Mouse (Mus musculus) spleen, postnatal 14 days (tissue): ENCODE measurements around the gene Tmtc1.
A peak's percentile ranks its signal among the peaks of the same experiment; 100 is the strongest.

Experiments used
- DNase-seq, 2 experiments: peaks; one replicate each; pipeline ENCODE4 v3.0.0; 2021 to 2022; ENCODE audit warnings: low spot score in 2 of 2

Tmtc1 gene

DNA sequence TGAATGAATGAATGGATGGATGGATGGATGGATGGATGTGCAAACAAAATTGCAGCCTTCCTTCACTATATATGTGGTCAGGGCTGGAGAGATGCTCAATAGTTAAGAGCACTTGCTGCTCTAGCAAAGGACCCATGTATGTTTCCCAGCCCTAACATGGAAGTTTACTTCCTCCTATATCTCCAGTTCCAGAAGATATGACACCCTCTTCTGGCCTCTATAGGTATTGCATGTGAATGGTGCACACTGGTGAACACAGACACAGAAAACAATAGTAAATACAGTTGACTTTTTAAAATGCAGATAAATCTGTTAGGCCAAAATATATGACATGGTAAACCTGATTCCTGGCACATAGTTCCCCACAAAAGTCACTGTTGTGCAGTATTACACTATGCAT lies 73.0 kb downstream of the Tmtc1 start:
- no peak for DNase-seq

DNA sequence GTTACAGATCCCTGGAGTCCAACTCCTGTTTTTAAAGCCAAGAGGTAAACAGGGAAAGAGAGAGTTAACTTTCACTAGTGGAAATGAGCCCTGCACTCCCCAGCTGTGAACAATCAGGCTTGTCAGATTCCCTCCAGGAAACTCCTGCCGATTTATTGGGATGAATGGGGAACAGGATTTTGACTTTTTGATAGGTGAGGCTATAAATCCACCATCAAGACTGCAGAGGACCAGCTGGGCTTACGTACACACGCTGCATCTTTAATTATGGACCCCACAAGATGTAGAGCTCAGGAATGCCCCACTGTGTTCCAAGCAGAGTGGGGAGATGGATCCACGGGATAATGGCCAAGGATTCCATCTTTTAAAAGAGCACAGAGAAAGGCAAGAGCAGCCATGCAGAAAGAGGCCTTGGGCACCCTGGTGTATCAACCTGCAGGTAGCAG lies 77.1 kb downstream of the Tmtc1 start:
- DNase-seq = no peak

DNA sequence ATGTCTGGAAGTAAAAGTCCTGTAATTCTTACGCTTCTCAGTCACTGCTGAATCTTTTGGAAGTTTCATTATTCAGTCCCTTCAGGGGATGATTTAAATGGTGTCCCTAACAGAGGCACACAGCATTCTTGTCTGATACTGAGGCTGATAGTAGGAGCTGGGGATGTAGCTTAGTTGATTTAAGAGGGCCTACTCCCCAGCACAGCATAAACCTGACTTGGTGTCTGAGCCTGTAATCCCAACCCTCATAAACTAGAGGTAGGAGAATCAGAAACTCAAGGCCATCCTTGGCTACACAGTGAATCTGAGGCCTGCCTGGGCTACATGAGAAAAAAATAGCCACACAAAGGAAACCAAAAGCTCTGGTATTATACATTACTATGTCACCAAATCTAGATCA lies 77.6 kb downstream of the Tmtc1 start:
- no peak for DNase-seq

DNA sequence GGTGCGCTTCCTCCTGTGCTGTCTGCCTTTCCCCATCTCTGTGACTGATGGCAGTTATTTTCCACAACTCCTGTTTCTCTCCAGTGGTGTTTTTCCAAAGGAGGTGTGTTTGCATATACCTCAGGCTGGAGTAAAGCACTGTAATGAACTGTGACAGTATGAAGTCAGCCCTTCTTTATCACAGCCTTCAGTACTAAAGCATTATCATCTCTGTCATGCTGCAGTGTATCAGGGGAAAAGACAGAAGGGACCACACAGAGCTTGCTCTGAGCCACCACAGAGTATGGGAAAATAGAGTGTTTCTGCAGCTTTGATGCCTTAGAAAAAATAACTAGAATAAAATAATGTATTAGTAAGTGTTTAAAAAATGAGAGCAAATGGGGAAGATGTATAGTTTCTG lies 81.0 kb downstream of the Tmtc1 start:
- no peak for DNase-seq

DNA sequence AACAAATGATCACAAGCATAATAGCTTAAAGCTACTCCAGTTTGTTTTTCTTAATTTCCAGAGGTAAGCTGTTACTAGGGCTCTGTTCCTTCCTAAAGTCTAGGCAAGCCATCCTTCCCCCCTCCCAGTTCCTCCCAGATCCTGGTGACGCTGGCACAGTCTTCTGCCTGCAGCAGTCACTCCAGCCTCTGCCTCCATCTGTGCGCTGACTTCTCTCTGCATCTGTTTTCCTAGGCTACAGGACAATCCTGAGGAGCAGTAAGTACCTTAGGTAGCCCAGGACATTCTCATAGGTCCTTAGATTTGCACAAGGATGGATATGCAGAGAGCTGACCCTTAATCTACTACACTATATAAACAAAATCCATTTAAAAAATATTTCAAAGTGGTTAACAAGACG lies 81.7 kb downstream of the Tmtc1 start:
- DNase-seq = no peak

DNA sequence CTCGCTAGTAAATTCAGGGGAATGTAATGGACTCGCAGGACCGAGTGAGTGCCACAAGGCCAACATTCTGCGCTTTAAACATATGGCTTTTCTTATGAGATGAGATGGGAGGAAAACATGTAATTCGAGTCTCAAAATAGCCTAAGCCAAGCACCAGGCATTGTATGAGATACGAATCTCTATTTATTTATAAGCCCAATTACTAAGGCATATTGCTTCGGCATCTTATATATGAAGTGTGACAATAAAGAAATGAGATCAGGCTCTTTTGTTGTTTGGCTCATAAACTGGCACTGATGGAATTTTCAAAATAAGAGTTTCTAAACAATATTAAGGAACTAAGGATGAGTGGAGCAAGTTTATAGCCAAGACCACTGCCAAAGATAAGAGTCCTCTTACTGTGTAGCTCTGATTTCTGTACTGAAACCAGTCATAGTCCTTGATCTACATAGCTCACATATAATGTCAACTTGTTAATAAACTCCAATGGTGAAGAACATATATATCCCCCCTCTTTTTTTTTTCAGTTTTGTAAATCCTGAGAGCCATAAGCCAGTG lies 84.8 kb downstream of the Tmtc1 start:
- DNase-seq = no peak

DNA sequence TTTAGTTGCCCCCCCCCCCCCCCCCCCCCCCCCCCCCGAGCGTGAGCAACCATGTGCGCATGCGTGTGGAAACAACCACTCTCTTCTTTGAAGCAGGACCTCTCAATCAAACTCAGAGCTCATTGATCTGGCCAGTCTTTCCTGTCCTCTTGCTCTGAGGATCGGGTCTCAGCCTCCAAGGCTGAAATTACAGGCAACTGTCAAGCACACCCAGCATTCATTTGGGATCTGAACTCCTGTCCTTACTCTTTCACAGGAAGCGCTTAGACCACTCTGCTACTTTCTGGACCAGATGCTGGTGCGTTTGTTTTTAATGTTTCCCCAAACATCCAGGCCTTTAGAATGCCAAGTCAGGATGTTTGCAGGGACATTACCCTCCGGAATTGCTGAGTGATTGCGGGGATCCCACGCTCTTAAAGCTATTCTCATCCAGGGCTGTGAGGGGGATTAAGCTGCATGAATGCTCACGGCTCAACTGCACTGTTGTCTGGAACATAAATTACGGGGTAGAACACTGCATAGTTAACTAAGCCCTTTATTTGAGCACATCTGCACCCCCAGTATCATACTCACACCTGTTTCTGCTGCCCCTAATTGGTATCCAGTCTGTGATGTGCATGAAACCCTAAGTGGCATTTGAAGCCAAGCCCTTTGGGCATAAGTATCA lies 85.5 kb downstream of the Tmtc1 start:
- no peak for DNase-seq

DNA sequence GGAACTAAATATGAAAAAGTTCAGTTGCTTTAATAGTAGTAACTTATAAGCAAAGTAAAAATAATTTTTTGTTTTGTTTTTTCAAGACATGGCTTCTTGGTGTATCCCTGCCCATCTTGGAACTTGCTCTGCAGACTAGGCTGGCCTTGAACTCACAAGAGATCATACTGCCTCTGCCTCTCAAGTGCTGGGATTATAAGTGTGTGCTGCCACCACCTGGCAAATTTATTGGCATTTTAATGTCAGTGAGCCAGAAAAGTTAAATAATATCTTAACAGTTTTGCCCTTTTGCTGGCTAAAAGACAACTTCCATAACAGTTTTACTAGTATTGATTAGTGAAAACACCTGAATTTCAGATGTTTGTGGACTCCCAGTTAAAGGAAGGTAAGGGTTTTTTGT lies 88.0 kb downstream of the Tmtc1 start:
- no peak for DNase-seq

DNA sequence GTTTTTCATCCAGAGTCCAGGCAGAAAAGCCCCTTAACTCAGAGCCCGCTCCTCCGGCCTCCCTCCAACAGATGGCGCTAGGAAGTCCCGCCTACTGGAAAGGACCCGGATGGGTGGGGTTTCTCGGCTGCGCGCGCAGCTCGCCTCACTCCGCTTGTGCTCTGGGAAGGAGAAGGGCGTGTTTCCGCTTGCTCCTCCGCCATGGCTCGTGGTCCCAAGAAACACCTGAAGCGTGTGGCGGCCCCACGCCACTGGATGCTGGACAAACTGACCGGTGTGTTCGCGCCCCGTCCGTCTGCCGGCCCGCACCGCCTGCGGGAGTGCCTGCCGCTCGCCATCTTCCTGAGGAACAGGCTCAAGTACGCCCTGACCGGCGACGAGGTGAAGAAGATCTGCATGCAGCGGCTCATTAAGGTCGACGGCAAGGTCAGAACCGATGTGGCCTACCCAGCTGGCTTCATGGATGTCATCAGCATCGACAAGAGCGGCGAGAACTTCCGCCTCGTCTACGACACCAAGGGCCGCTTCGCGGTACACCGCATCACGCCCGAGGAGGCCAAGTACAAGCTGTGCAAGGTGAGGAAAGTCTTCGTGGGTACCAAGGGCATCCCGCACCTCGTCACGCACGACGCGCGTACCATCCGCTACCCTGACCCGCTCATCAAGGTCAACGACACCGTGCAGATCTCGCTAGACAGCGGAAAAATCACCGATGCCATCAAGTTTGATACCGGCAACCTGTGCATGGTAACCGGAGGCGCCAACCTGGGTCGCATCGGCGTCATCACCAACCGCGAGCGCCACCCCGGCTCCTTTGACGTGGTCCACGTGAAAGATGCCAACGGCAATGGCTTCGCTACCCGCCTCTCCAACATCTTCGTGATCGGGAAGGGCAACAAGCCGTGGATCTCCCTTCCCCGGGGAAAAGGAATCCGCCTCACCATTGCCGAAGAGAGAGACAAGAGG lies 89.4 kb downstream of the Tmtc1 start:
- DNase-seq = peak; percentile 16 to 18

DNA sequence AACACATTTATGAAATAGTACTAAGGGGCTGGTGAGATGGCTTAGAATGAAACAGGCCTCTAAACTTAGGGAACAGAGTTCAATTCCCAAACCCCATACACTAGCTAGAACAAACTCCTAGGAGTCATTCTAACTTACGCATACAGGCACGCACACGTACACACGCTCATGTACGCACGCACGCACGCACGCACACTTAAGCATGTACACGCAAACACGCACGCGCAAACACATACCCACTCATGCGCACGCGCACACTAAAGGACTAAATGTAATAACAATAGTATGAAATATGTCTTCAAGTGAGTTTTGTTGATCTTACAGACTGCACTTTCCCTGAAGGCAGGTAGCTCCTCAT lies 90.1 kb downstream of the Tmtc1 start:
- DNase-seq = no peak

DNA sequence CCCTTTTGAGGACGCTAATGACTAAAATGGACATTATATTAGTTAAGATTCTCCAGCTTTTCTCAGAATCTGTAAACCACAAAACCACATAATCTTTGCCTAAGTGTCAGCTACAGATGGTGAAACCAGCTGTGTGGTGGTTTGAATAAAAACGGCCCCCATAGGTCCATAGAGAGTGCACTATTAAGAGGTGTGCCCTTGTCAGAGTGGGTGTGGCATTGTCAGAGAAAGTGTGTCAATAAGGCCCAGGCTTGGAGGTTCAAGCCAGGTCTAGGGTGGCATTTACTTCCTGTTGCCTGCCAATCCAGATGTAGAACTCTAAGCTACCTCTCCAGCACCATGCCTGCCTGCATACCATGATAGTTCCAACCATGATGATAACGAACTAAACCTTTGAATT lies 99.2 kb downstream of the Tmtc1 start:
- DNase-seq = no peak

DNA sequence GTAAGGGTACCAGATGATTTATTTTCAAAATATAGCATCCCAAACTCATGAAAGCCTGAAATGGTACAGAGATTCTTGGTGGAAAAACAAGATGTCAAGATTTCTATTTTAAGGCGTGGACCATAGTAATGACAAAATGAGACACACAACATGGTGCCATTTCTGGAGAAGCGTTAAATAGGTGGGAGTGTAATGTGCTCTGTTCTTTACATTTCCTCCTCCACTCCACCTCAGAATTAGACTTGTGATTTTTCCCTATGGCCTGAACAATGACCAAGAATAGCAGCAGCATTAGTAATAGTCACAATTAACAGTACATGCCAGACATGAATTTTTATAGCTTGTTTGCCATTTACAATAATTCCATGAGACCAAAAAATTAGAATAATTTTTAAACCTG lies 102.0 kb downstream of the Tmtc1 start:
- DNase-seq = no peak

DNA sequence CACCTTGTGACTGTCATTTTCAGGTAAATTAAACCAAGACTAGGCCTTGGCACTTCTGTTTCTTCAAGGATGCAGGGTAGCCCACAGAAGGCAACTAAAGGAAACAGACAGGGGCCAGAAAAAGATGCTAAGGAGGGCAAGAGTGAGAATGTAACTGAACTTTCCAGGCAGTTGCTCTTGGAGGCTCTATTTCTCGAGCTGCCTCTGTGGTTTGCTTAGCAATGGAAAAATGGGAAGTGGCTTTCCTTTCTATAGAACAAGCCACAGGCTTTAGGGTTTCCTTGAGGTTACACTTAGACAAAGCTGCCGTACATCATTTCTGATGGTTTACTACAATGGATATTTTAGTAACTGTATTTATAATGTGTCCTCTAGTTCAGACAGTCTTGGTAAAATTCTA lies 102.4 kb downstream of the Tmtc1 start:
- DNase-seq = no peak

DNA sequence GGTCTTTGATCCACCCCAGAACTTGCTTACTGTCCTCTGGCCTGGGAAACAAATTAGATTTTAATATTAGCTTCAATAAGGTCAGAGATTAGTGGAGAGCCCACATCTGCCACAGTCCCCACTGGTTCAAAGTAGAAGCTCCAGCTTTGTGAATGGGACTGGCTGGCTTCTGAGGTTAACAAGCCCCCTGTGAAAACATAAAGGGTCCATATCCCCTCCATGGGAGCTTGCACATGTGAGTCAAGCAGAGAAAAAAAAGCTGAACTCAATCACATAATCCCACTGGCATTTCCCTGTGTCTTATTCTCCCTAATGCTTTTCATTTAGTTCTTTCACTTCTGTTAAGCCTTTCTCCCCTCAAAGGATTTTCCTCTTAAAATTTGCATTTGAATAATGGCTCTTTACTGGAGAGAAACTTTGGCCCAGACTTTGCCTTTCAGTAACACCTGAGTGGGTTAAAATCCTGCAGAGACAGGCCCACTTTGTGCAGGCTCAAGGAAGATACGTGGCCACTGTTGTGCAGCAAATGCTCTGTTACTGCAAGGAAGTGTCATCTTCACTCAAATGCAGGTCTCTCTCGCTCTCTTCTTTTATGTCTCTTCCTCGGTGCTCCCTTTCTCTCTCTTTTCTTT lies 105.7 kb downstream of the Tmtc1 start:
- no peak for DNase-seq

DNA sequence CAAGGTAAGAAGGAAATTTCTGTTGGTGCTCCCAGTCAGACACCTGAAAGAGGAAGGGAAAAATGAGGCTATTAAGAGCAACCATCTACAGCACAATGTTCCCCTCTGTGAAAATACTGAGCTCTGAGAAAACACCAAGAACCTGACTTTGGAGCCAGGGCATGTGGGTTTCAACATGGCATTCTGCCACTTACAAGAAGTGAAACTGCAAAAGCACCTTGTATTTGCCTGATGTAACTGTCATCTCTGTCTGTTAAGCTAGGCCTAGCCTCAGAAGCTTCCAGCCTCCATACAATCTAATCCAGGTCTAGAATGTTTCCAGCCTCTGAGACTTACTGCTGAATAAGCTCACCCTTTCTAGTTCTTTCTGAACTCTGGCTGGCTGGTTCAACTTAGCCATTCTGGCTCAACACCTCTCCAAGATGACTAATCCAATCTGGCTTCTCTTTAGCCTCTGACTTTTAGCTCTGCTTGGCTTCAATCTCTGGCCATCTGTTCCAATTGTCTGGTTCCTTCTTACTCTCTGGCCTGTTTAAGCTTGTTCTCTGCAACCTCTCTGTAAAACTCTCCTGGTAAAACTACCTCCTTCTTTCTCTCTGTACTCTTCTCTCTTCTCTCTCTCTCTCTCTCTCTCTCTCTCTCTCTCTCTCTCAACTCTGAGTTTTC lies 107.8 kb downstream of the Tmtc1 start:
- no peak for DNase-seq

DNA sequence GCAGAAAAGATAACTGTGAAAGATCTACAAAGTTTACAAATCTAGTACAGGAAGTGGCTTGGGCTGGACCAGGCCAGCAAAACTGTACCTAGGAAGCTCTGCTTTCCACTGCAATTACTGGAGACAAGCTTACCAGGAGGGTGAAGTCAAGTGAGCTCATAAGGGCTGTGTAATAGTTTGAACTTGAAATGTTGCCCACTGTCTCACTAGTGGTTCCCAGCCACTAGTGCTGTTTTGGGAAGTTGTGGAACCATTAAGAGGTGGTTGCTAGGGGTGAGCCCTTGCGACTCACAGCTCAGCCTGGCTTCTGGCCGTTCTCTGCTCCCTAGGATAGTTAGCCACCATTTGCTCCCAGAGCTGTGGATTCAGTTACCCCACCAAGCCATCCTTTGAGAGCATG lies 112.3 kb downstream of the Tmtc1 start:
- DNase-seq = no peak

DNA sequence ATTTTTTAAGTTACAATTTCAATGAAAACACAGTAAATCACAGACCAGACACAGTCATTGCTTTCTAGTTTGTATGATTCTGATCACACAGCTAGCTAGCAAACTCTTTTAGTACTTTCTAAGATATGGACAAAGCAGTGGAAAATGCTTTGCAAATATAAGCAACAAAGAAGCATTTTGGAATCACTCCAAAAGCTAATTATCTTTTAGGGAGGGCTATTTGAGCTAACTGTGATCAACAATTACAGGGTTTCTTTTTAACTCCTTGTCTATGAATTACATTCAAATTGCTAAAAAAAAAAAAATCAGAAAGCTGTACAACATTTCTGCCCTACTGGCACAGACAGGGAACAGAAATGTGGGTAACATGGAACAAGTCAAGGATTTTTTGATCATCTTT lies 114.2 kb downstream of the Tmtc1 start:
- no peak for DNase-seq

DNA sequence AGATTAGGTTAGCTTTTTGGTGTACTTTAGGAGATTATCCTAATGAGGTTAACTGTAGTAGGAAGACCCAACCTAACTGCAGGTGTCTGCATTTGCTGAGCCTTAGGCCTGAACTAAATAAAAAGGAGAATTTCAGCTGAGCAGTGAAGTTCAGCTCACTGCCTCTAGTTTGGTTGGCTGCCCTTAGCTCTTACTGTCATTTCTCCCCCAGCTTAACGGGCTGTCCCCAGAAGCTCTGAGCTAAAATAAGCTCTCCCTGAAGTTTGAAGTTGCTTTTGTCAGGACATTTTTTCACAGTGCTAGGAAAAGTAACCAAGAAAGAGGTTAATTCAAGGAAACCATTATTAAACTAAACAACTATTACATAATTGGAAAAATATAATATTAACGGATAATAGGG lies 115.3 kb downstream of the Tmtc1 start:
- DNase-seq = no peak

DNA sequence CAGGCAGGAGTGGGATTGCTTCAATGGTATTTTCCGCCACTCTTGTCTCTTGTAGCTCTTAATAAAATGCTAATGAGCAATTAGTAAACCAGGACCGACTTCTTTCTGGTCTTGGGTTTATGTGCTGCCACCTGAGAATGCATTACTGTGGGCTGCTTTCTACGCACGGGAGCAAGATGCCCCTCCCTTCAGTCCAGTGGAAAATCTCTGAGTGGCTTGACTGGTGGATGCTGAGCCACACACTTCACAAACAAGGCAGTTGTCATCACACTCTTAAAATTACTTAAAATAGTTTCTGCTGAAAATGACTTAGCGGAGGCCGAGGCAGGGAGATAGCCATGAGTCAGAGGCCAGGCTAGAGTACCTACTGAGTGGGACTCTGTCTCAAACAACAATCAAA lies 116.1 kb downstream of the Tmtc1 start:
- no peak for DNase-seq

DNA sequence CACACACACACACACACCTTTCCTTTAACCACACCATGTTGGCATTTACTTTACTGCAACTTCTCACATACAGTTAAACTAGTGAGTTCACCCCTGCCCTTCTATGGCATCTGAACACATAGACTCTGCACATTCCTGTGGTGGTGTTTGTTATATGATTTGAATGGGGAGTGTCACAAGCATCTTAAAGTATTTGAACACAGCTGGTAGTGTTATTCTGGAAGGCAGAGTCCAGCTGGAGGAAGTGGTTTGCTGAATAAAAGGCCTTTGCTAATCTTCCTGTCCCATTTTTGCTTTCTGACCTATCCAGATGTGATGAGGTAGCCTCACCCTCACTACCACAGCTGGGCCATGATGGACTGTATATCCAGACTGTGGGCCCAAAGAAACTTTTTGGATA lies 125.5 kb downstream of the Tmtc1 start:
- no peak for DNase-seq

DNA sequence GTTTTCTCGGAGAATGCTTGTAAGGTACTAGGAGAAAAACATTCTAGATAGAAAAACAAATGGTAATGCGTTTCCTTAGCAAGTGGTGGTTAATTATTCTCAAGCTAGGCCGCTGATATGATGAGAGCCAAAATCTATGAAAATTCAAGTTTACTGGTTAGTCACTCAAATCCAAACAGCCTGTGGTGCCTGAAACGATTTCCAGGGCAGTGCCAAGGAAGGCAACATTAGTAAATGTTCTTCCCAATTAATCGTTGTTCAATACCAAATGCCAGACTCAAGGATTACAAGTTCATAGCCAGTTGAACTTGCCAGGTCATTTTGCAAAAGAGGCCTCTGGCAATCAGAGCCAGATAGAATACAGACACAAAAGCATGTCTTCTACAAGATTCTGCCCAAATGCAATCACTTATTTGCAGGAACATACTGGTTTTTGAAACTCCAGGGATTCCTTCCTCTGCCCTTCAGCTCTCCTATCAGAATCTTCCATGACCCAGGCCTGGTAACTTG lies 128.6 kb downstream of the Tmtc1 start:
- DNase-seq = no peak

DNA sequence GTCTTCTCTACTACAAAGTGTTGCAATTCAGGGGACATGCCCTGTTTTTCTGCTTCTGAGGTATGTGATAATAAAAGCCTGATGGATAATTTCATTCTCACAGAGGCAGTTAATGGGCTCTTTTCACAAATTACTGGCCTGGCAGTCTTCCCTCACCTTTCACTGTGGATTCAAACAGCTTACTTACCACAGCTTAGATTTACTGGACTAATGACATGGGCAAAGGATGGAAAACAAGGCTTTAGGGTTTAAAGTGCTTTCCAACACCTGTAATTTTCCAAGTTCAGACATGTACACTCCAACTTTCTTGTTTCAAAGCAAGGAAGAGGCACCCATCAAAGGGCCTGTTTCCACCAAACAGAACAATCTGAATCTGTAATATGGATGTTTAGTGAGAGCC lies 129.1 kb downstream of the Tmtc1 start:
- no peak for DNase-seq
